Mouse (Mus musculus) intestine, postnatal 0 days (tissue): ENCODE data around the gene Nosip. TPM values are rescaled to one million over a fixed set of nuclear protein-coding genes. Genes with fewer than 3 reads are reported as not detected.
"Not testable (repeated sequence)": the region's sequence is repeated elsewhere in the genome, so short reads cannot be mapped to it uniquely, and the experiment has no call there.

Experiments used
- ATAC-seq: fragments of 200-750 bp; cut with Nextera tagmentation; 2 replicates; pipeline ENCODE4 v1.8.0; 2017; ENCODE audit warnings: mild to moderate bottlenecking, moderate TSS enrichment, moderate library complexity
- H3K27ac ChIP-seq: fragments of 300-500 bp; sonication (generic); 2 replicates; pipeline ENCODE4 v1.5.1; 2014; ENCODE audit warnings: mild to moderate bottlenecking, low read depth, low read length, moderate library complexity
- H3K27me3 ChIP-seq: fragments of 300-500 bp; sonication (generic); replicated peaks from 2 replicates; pipeline ENCODE4 v1.6.1; 2014; ENCODE audit warnings: low read length, mixed read lengths; ENCODE audit not compliant: control insufficient read depth, insufficient read depth
- H3K36me3 ChIP-seq: fragments of 300-500 bp; sonication (generic); 2 replicates; pipeline ENCODE4 v1.6.1; 2014; ENCODE audit warnings: mild to moderate bottlenecking, moderate library complexity; ENCODE audit not compliant: control insufficient read depth, insufficient read depth
- H3K4me1 ChIP-seq: fragments of 300-500 bp; sonication (generic); replicated peaks from 2 replicates; pipeline ENCODE4 v1.6.1; 2014; ENCODE audit warnings: antibody characterized with exemption, low read length, mixed read lengths; ENCODE audit not compliant: control insufficient read depth, insufficient read depth
- H3K4me2 ChIP-seq: fragments of 300-500 bp; sonication (generic); replicated peaks from 2 replicates; pipeline ENCODE4 v1.6.1; 2014; ENCODE audit warnings: low read depth, mild to moderate bottlenecking, moderate library complexity
- H3K4me3 ChIP-seq: fragments of 300-500 bp; sonication (generic); 2 replicates; pipeline ENCODE4 v1.5.1; 2014; ENCODE audit warnings: low read depth, low read length
- H3K9ac ChIP-seq: fragments of 300-500 bp; sonication (generic); 2 replicates; pipeline ENCODE4 v1.6.1; 2014; ENCODE audit warnings: mild to moderate bottlenecking, low read depth, low read length
- H3K9me3 ChIP-seq: fragments of 300-500 bp; sonication (generic); 2 replicates; pipeline ENCODE4 v1.6.1; 2016; ENCODE audit warnings: mixed run types; ENCODE audit not compliant: control insufficient read depth
- CTCF ChIP-seq: sonication (generic); IDR thresholded peaks from 2 replicates; pipeline ENCODE4 v1.5.1; 2016; ENCODE audit warnings: low read depth, mild to moderate bottlenecking, control low read depth, antibody characterized with exemption, moderate library complexity
- whole genome bisulfite sequencing: fragments of 180-500 bp; shearing (Covaris S2); extraction: QIAGEN DNeasy Blood & Tissue Kit; methylation state at CpG from one replicate; pipeline ENCODE4 v1.1.7; 2014; 5-methylcytosine and 5-hydroxymethylcytosine counted together
- polyA plus RNA-seq: library from polyadenylated mRNA; unstranded; fragments of >200 nt; fragmentation: Nextera tagmentation; extraction: Ambion mirVana; gene quantifications from 2 replicates; pipeline ENCODE4 v1.2.1, GENCODE M21; 2015

Gene Nosip
- polyA plus RNA-seq, 1 experiment from 2014 or later: 40.5 TPM

GRCm38 (mm10) chr7:45094121-45094520 lies 31.9 kb downstream of the Nosip start:
- Histone ChIP-seq H3K27ac (no peak overlapping the region), H3K27me3 (no peaks in the 10 kb centered on the region), H3K36me3 (peaks cover 29% of the 10 kb centered on the region), H3K9me3 (no peaks in the 10 kb centered on the region), H3K4me2 (no peak overlapping the region), H3K9ac (no peak overlapping the region), H3K4me1 (no peaks in the 10 kb centered on the region), H3K4me3 (no peak overlapping the region)
- no peak for ATAC-seq
- WGBS: 45% methylated on average over 7 of the region's 7 CpGs
- no peak for TF ChIP-seq CTCF

GRCm38 (mm10) chr7:45095367-45095766 lies 33.1 kb downstream of the Nosip start:
- Histone ChIP-seq H3K27ac (no peak overlapping the region), H3K27me3 (no peaks in the 10 kb centered on the region), H3K4me2 (no peak overlapping the region), H3K4me1 (no peaks in the 10 kb centered on the region), H3K9me3 (no peaks in the 10 kb centered on the region), H3K36me3 (peaks cover 29% of the 10 kb centered on the region), H3K4me3 (no peak overlapping the region), H3K9ac (no peak overlapping the region)
- no peak for TF ChIP-seq CTCF
- WGBS: 80% methylated on average over 6 of the region's 6 CpGs
- ATAC-seq: no peak; the same call in 1 of the 2 replicates

- H3K9me3 ChIP-seq, H3K4me3 ChIP-seq, ATAC-seq, H3K9ac ChIP-seq, H3K4me1 ChIP-seq, H3K27ac ChIP-seq, H3K27me3 ChIP-seq, H3K4me2 ChIP-seq: not testable (repeated sequence)
- peaks cover 29% of the 10 kb centered on the region for H3K36me3 ChIP-seq
- WGBS: 91% methylated on average over 14 of the region's 14 CpGs
These were observed 33.7 kb downstream of the Nosip start for GRCm38 (mm10) chr7:45095965-45096364.

GRCm38 (mm10) chr7:45097479-45097878 lies 35.2 kb downstream of the Nosip start:
- TF ChIP-seq CTCF: no peak
- peaks cover 39% of the 10 kb centered on the region for H3K36me3 ChIP-seq
- no peaks in the 10 kb centered on the region for H3K27me3 ChIP-seq
- 0 out of 2 replicates have a peak overlapping the region, but pooled peaks have one; percentile 6 for H3K4me2 ChIP-seq
- H3K4me3 ChIP-seq: no peak overlapping the region
- ATAC-seq: no peak
- no peaks in the 10 kb centered on the region; the same call in 1 of the 2 replicates for H3K4me1 ChIP-seq
- H3K9me3 ChIP-seq: no peaks in the 10 kb centered on the region
- H3K27ac ChIP-seq: no peak overlapping the region; the same call in 1 of the 2 replicates
- no peak overlapping the region for H3K9ac ChIP-seq
- 42% methylated on average over 6 of the region's 6 CpGs for whole genome bisulfite sequencing

- H3K9ac ChIP-seq: no peak overlapping the region
- 0 out of 2 replicates have a peak overlapping the region, but pooled peaks have one; percentile 12 for H3K4me3 ChIP-seq
- peaks cover 43% of the 10 kb centered on the region for H3K36me3 ChIP-seq
- TF ChIP-seq CTCF: peak; percentile 63
- peak overlapping the region; percentile 67 for H3K4me2 ChIP-seq
- WGBS: 89% methylated on average over 8 of the region's 8 CpGs
- no peaks in the 10 kb centered on the region for H3K9me3 ChIP-seq
- H3K27ac ChIP-seq: no peak overlapping the region
- no peaks in the 10 kb centered on the region; the same call in 1 of the 2 replicates for H3K4me1 ChIP-seq
- H3K27me3 ChIP-seq: no peaks in the 10 kb centered on the region
- no peak for ATAC-seq
These were observed 36.5 kb downstream of the Nosip start for GRCm38 (mm10) chr7:45098541-45099240.

- 90% methylated on average over 6 of the region's 6 CpGs for WGBS
- Histone ChIP-seq H3K9ac (no peak overlapping the region; the same call in 1 of the 2 replicates), H3K9me3 (no peaks in the 10 kb centered on the region), H3K36me3 (peaks cover 36% of the 10 kb centered on the region), H3K4me3 (peak overlapping the region; percentile 45), H3K27me3 (no peaks in the 10 kb centered on the region), H3K4me2 (peak overlapping the region; percentile 67), H3K27ac (no peak overlapping the region), H3K4me1 (no peaks in the 10 kb centered on the region; the same call in 1 of the 2 replicates)
- no peak for TF ChIP-seq CTCF
- ATAC-seq: no peak
These were observed 37.8 kb downstream of the Nosip start for GRCm38 (mm10) chr7:45100046-45100445.
